Mouse (Mus musculus) heart, embryonic 16.5 days (tissue): Measurements from ENCODE around the gene Aox2. TPM values are rescaled to one million over a fixed set of nuclear protein-coding genes. Genes with fewer than 3 reads are reported as not detected.
A peak's percentile ranks its signal among the peaks of the same experiment; 100 is the strongest.

ENCODE experiments used
- ATAC-seq: fragments of 200-750 bp; cut with Nextera tagmentation; replicated peaks from 2 replicates; pipeline ENCODE4 v1.8.0; 2017; ENCODE audit warnings: moderate number of reproducible peaks; ENCODE audit not compliant: insufficient read depth, low FRiP score; ENCODE audit errors: extremely low read depth
- H3K27ac ChIP-seq: fragments of 300-500 bp; sonication (generic); 2 replicates; pipeline ENCODE4 v1.5.1; 2014; ENCODE audit warnings: mild to moderate bottlenecking, low read length, control low read depth, moderate library complexity
- H3K27me3 ChIP-seq: fragments of 300-500 bp; sonication (generic); 2 replicates; pipeline ENCODE4 v1.6.1; 2014; ENCODE audit warnings: low read length, mixed read lengths; ENCODE audit not compliant: control insufficient read depth, insufficient read depth
- H3K36me3 ChIP-seq: fragments of 300-500 bp; sonication (generic); 2 replicates; pipeline ENCODE4 v1.6.1; 2014; ENCODE audit not compliant: control insufficient read depth, insufficient read depth
- H3K4me1 ChIP-seq: fragments of 300-500 bp; sonication (generic); 2 replicates; pipeline ENCODE4 v1.6.1; 2014; ENCODE audit warnings: low read length, mixed read lengths; ENCODE audit not compliant: control insufficient read depth, insufficient read depth
- H3K4me2 ChIP-seq: fragments of 300-500 bp; sonication (generic); 2 replicates; pipeline ENCODE4 v1.6.1; 2014; ENCODE audit warnings: low read depth, mild to moderate bottlenecking, control low read depth, low read length
- H3K4me3 ChIP-seq: fragments of 300-500 bp; sonication (generic); 2 replicates; pipeline ENCODE4 v1.5.1; 2014; ENCODE audit warnings: mild to moderate bottlenecking, control low read depth, low read length
- H3K9ac ChIP-seq: fragments of 300-500 bp; sonication (generic); 2 replicates; pipeline ENCODE4 v1.6.1; 2014; ENCODE audit warnings: low read length, control low read depth
- H3K9me3 ChIP-seq: fragments of 300-500 bp; sonication (generic); replicated peaks from 2 replicates; pipeline ENCODE4 v1.6.1; 2016; ENCODE audit warnings: low read length; ENCODE audit not compliant: control insufficient read depth
- WGBS: fragments of 180-500 bp; shearing (Covaris S2); extraction: QIAGEN DNeasy Blood & Tissue Kit; methylation state at CpG from one replicate; pipeline ENCODE4 v1.1.7; 2014; 5-methylcytosine and 5-hydroxymethylcytosine counted together
- polyA plus RNA-seq: library from polyadenylated mRNA; unstranded; fragments of >200 nt; fragmentation: Nextera tagmentation; extraction: Ambion mirVana; gene quantifications from 2 replicates; pipeline ENCODE4 v1.2.1, GENCODE M21; 2015

The Aox2 gene
- polyA plus RNA-seq, 1 experiment from 2014 or later = 0.05 TPM

DNA sequence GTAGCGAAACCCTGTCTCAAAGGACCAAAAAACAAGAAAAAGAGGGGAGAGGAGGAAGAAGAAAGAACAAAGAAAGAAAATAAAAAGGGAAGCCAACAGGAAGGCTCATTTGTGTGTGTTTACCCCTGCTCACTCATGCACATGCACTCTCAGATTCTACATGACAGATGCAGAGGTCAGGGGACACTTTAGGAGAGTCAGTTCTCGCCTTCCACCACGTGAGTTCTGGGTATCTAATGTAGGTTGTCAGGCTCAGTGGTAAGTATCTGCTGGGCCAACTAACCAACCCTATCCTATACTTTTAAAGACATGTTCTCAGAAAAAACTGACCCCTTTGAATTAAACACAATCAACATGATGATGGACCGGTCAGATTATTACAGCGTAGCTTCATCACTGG lies 66.4 kb downstream of the Aox2 start:
- Histone ChIP-seq H3K4me2 (no peak overlapping the region), H3K4me3 (no peak overlapping the region), H3K27me3 (no peaks in the 10 kb centered on the region), H3K9ac (no peak overlapping the region), H3K36me3 (no peaks in the 10 kb centered on the region), H3K27ac (no peak overlapping the region), H3K9me3 (no peaks in the 10 kb centered on the region), H3K4me1 (0 out of 2 replicates have a peak, but pooled peaks cover 2% of the 10 kb centered on the region)
- WGBS = 87% methylated on average over 5 of the region's 5 CpGs
- ATAC-seq = no peak

DNA sequence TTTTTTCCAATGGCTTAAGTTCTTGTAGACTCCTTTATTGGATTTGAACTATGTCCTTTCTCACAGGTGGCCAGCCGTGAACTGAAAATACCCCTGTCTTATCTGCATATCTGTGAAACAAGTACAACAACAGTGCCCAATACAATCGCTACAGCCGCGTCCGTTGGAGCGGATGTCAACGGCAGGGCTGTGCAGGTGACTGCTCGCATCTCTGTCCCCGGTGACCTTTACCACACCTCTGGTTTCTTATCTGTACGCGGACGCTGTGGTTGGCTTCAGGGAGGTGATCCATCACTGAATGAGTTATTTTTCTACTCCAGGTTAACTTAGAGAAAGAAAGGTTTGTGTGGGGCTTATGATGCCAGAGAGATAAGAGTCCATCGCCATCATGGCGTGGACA lies 68.0 kb downstream of the Aox2 start:
- 69% methylated on average over 14 of the region's 14 CpGs for WGBS
- no peaks in the 10 kb centered on the region for H3K27me3 ChIP-seq
- H3K4me3 ChIP-seq = no peak overlapping the region
- no peak overlapping the region for H3K27ac ChIP-seq
- H3K9me3 ChIP-seq = no peaks in the 10 kb centered on the region
- no peak for ATAC-seq
- H3K4me1 ChIP-seq = no peaks in the 10 kb centered on the region
- H3K4me2 ChIP-seq = no peak overlapping the region
- no peak overlapping the region for H3K9ac ChIP-seq
- no peaks in the 10 kb centered on the region for H3K36me3 ChIP-seq

DNA sequence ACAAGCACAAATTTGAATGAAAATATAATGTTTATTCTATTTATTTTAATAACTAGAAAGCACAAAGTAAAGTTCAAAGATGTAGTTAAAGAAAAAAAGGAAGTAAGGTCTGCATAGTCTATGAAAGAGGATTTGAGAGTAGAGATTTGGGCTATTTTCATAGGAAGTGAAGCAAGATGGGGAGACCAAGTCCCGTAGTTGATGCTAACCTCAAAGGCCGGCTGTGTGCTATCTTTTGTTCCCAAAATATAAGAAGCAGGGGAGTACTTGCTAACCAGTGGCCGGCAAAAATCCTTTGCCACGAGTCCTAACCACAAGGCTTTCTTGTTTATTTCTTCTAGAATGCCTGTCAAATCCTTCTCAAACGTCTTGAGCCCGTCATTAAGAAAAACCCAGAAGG lies 70.6 kb downstream of the Aox2 start:
- Histone ChIP-seq H3K27me3 (no peaks in the 10 kb centered on the region), H3K36me3 (no peaks in the 10 kb centered on the region), H3K4me2 (no peak overlapping the region), H3K9ac (no peak overlapping the region), H3K4me3 (no peak overlapping the region), H3K4me1 (0 out of 2 replicates have a peak, but pooled peaks cover 3% of the 10 kb centered on the region), H3K9me3 (no peaks in the 10 kb centered on the region), H3K27ac (no peak overlapping the region)
- 67% methylated on average over 6 of the region's 6 CpGs for WGBS
- no peak for ATAC-seq

DNA sequence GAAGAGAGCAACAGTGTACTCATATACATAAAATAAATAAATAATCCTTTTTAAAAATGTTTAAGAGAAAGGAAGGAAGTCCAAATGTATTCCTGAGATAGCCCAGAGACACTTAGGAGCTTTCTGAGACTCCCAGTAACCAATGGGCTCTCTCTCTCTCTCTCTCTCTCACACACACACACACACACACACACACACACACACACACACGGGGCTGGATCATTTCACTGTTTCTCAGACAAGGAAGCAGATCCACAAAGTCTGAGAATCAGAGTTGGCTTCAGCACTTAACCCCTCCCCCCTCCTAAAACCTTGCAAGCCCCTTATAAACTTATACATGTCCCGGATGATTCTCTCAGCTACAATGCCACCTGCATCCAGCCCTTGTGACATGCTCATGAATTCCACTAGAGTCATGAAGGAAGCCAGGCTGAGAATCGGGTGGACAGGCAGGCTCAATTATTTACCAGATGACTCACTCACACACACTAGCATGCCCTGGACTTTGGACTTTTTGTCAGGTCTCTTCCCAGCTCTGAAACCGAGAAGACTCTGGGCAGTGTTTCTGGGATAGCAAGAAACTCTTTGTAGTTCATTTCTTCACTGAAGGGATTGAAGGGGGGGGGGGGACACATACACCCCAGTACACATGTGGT lies 75.2 kb downstream of the Aox2 start:
- H3K36me3 ChIP-seq = no peaks in the 10 kb centered on the region
- WGBS = 57% methylated on average over 4 of the region's 4 CpGs
- no peaks in the 10 kb centered on the region for H3K9me3 ChIP-seq
- ATAC-seq = no peak
- no peak overlapping the region for H3K9ac ChIP-seq
- H3K4me1 ChIP-seq = 0 out of 2 replicates have a peak, but pooled peaks cover 3% of the 10 kb centered on the region
- H3K27me3 ChIP-seq = no peaks in the 10 kb centered on the region
- H3K4me3 ChIP-seq = no peak overlapping the region
- no peak overlapping the region for H3K27ac ChIP-seq
- no peak overlapping the region for H3K4me2 ChIP-seq

DNA sequence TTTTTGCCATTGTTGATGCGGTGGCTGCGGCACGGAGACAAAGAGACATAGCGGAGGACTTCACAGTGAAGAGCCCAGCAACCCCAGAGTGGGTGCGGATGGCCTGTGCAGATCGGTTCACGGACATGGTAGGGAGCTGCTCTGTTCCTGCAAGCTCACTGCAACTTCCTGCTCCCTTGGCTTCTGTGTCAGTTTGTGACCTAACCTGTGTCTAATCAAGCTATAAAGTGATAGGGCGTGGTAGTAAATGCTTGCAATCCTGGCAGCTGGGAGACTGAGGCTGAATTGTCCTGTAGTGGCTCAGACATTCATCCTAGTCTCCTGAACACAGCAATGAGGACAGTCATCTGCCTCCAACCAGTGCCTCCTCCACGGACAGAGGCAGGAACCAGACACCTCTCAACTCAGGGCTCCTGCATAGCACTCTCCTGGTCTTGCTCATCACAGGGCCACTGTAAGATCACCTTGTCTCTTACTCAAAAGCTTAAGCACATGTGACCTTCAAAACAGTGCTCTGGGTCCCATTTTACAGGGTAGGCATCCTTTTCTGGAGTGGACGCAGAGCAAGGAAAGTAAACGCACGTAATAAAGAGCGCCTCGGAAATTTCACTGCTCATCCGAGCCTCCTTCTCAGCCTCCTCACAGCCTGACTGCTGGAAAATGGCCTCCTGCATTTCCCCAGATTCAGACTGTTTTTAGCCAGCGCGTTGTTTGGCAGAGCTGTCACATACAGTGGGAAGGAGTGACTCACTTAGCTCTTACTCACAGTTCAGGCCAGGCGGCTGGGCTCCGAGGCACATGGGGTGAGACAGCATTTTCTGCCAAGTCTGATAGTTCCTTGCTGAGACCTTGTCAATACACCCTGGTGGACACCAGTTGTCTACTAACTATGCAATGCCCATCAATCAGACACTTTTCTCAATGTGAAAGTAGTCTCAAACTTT lies 81.1 kb downstream of the Aox2 start:
- H3K9me3 ChIP-seq = no peaks in the 10 kb centered on the region
- H3K4me2 ChIP-seq = no peak overlapping the region
- ATAC-seq = 0 out of 2 replicates have a peak, but pooled peaks have one; percentile 41
- peaks cover 4% of the 10 kb centered on the region; the same call in 1 of the 2 replicates for H3K4me1 ChIP-seq
- H3K27me3 ChIP-seq = no peaks in the 10 kb centered on the region
- H3K27ac ChIP-seq = no peak overlapping the region
- H3K4me3 ChIP-seq = no peak overlapping the region
- H3K36me3 ChIP-seq = no peaks in the 10 kb centered on the region
- 71% methylated on average over 19 of the region's 19 CpGs for WGBS
- no peak overlapping the region for H3K9ac ChIP-seq

DNA sequence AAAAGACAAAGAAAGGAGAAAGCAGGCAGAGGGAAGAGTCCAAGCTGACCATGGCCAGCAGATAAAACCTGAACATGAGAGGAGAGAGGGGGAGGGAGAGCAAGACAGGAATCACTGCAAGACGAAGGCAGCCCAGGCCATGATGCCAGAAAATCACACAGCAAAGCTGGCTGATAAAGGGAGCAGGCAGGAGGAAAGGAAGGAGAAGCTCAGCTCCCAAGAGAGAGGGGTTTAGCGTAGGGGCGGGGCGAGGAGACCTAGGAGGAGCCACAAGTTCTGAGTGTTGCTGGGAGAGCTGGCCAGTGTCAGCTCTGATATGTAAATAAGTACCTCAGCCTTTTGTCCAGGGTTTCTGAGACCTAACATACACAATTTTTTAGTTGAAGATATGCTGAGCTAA lies 84.2 kb downstream of the Aox2 start:
- peaks cover 4% of the 10 kb centered on the region; the same call in 1 of the 2 replicates for H3K4me1 ChIP-seq
- no peak overlapping the region for H3K4me2 ChIP-seq
- 34% methylated on average over 4 of the region's 4 CpGs for WGBS

DNA sequence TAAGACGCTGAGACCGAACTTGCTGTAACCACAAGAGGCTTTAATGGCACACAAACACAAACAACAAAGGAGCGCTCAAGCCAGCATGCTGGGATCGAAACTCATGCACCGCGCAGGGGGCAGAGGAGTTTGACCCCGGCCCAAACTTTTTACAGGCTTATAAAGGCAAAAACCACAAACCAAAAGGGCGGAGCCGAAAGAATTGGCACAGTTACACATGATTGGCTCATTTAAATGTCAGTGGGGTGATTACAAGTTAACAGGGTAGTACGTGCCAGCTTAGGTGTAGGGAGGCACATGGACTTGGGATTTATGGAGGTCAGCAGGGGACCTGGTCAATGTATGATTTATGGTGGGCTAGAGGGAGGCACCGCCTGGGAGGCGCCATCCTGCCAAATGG lies 86.4 kb downstream of the Aox2 start:
- no peak overlapping the region for H3K9ac ChIP-seq
- WGBS = 89% methylated on average over 12 of the region's 12 CpGs
- H3K27ac ChIP-seq = no peak overlapping the region
- no peak for ATAC-seq
- peaks cover 10% of the 10 kb centered on the region; the same call in 1 of the 2 replicates for H3K9me3 ChIP-seq
- H3K4me3 ChIP-seq = no peak overlapping the region
- H3K4me1 ChIP-seq = no peaks in the 10 kb centered on the region
- no peaks in the 10 kb centered on the region for H3K27me3 ChIP-seq
- H3K36me3 ChIP-seq = no peaks in the 10 kb centered on the region
- H3K4me2 ChIP-seq = no peak overlapping the region

More for the DNA sequence above, 84.2 kb downstream of the Aox2 start:
- Histone ChIP-seq H3K4me3 (no peak overlapping the region), H3K9me3 (0 out of 2 replicates have a peak, but pooled peaks cover 4% of the 10 kb centered on the region), H3K36me3 (no peaks in the 10 kb centered on the region), H3K27me3 (no peaks in the 10 kb centered on the region), H3K27ac (no peak overlapping the region), H3K9ac (no peak overlapping the region)
- no peak for ATAC-seq

DNA sequence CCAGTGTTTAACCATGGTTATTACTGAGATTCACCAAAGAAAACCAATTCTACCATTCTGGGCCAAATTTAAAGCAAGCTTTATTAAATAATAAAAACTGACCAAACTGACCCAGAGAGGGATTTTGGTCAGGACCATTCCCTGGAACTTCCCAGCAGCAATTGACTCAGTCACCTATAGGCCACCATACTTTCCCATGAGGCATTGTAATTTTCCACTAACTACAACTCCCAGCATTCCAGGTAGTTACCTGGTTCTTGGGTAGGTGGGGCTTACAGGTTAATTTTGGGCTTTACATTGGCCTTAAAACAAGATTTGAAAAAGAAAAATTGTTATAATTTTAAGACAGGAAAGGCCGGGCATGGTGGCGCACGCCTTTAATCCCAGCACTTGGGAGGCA lies 87.7 kb downstream of the Aox2 start:
- Histone ChIP-seq H3K27ac (no peak overlapping the region), H3K9ac (no peak overlapping the region), H3K4me2 (no peak overlapping the region), H3K4me3 (no peak overlapping the region), H3K9me3 (peaks cover 10% of the 10 kb centered on the region; the same call in 1 of the 2 replicates), H3K27me3 (no peaks in the 10 kb centered on the region), H3K36me3 (no peaks in the 10 kb centered on the region), H3K4me1 (no peaks in the 10 kb centered on the region)
- WGBS = 95% methylated on average over 3 of the region's 3 CpGs
- ATAC-seq = no peak
